Mouse (Mus musculus) kidney, postnatal 25 days (tissue): Measurements from ENCODE around the gene Rnf216.

Experiments used
- DNase-seq, 2 experiments: peaks; one replicate each; pipeline ENCODE4 v3.0.0; 2021; ENCODE audit warnings: mixed read lengths in 2 of 2

The Rnf216 gene

DNA sequence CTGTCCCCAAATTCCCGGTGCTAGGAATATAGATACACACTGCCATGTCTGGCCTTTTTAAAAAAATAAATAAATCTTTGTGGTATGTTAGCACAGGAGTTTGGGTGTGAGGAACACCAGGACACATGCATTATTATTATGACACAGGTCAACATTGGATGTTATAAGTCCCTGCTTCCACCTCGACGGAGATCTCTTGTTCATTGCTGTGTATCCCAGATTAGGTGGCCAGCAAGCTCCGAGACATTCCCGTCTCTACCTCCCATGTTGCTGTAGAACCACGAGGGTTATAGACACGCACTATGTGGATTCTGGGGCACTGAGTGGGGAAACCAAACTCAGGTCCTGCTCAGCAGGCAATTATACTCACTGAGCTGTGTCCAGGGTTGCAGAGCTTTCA, 17.5 kb downstream of the Rnf216 start:
- DNase-seq: no peak

DNA sequence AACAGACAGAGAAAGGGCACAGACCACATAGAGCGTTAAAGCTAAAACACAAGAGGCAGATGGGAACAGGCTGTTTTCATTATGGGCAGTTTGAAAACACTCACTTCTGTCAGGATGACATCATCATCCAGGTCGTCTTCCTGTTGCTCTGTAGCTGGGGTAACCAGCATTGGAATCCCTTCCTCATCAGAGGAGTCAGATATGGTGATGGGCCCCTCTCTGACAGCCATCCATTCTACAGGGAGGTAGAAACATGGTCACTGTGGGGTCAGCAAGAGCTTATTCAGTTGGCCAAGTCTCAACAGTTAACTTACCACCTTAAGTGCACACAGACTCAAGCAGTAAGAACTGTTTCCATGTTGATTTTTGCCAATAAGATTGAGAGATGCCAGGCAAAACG, 19.9 kb downstream of the Rnf216 start:
- no peak for DNase-seq

DNA sequence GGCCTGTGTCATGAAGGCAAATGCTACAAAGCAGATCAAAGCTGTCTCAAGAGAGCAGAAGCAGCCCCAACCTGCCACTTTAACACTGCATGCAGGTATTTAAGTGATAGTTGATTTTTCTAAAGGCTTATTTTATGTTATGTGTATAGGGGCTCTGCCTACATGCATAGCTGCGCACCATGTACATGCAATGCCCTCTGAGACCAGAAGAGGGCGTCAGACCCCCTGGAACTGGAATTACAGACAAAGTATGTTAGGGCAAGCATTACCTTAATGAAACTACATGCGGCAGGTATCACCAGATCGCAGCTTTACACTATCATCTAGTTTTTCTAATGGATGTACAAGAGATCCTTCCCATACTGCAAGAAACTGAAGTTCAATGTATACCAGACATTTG, 27.9 kb downstream of the Rnf216 start:
- DNase-seq: peak in 1 of 2 experiments; percentile 47

DNA sequence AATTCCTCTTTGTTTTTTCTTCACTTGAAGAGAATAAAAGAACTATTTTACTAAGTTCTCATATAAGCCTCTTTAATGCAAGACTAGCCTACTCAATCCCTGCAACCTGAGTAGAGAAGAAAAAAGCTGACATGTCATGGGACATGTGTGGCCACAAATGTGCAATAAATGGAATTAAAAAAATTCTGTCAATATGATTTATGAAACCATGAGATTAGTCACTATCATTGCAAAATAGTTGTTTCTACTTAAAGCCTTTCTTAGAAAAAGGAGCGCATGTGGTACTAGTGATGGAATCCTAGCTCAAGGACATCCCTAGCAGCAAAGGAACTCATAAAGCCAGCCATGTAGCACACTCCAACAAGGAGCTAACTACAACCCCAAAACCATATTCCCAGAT, 33.0 kb downstream of the Rnf216 start:
- no peak for DNase-seq

DNA sequence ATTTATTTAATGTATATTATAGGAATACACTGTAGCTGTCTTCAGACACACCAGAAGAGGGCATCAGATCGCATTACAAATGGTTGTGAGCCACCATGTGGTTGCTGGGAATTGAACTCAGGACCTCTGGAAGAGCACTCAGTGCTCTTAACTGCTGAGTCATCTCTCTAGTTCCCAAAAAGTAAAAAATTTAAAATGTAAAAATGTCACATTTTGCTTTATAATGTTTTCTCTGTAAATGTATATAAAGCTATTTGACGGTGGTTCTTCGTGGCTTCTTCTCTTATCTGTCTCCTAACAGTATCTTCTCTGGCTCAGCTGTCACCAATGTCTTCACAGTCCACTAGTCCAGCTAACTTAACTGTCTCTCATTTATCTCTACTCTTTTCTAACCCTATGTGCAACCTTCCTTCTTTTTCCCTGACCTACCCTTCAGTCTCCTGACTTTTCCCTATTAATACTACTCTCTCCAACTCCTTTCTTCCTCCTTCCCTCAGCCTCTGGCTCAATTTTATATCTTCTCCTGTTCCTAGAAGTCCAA, 36.1 kb downstream of the Rnf216 start:
- DNase-seq: no peak

DNA sequence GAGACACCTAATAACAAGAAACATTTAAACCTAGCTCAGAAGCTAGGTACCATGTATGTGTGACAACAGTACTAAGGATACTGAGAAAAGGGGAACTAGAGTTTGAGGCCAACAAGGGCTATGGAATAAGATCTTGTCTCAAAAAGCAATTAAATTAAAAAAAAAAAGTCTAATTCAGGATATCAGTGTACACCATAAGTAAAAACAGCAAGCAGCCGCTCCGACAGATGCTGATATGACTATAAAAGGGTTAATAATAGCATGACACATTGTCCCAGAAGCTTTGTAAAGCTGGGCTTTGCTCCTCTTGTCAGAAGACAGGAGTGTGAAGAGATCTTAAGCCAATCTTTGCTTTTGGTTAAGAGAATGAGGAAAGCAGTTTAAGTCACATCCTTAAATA, 36.8 kb downstream of the Rnf216 start:
- DNase-seq: no peak

DNA sequence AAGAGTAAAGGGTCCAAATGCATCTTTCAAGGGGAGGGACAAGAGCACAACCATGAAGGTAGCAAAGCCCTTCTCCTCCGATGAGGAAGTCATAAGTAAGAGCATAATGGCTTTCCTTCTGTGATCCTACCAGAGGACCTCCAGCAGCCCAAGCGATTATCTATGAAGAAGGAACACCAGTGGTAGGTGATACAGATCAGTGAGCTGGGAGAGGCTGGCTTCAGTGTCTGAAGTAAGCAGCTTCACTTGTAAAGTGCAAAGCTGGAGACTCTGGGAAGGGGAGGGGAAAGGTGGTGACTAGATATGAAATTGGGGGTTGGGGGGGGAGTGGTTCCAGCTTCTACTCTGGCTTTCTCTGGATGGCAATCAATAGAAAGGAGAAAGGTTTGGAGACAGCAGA, 43.7 kb downstream of the Rnf216 start:
- DNase-seq: no peak

DNA sequence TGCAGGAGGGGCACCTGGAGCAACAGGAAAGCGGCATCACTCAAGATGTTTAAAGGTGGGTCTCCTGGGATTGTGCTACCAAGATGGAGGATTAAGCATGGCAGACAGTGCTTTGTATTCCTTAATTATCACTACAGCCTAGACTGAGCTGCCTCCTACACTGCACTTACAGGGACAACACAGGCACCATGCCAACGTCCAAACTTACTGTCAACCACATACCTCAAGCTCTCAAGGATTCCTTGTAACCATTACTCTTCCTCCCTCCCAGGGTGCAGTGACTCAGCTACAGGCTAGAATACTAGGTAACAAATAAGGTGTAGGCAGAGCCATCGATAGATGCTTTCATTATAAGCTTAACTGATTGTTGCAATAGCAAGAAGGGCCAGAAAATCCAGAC, 44.4 kb downstream of the Rnf216 start:
- no peak for DNase-seq

DNA sequence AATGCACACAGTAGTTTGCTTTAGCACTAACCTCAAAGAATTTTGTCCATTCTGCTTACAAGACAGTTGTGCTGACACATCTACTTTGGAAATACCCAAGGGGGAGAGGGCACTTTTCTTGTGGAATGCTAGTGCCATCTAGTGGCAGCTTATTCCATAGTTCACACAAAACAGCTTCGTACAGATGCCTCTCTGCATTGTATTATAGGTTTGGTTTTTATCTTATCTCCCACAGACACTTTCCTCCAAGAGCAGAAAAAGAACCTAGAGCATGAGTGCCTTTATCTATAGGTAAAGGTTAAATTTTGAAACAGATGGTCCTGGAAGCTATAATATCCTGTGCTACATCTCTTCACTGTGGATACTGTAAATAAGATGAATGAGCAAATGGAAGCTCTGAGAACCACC, 46.2 kb downstream of the Rnf216 start:
- peak in 1 of 2 experiments; percentile 75 for DNase-seq

DNA sequence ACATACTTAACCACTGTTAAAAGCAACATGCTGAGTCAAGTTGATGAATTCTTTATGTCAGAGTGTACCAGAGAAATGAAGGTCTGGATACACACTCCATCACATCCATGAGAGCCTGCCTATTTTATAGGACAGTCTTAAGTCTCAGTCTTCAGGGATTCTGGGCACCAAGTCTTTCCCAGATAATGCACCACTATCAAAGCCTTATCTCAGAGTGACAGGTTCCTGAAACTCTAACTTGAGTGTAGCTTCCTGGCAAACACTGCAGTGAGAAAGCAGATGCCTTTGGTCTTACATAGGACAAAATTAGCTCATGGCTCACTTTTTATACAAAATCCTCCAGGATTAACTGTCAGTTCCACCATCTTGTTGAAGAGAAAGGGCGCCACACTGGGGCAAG, 46.7 kb downstream of the Rnf216 start:
- no peak for DNase-seq

DNA sequence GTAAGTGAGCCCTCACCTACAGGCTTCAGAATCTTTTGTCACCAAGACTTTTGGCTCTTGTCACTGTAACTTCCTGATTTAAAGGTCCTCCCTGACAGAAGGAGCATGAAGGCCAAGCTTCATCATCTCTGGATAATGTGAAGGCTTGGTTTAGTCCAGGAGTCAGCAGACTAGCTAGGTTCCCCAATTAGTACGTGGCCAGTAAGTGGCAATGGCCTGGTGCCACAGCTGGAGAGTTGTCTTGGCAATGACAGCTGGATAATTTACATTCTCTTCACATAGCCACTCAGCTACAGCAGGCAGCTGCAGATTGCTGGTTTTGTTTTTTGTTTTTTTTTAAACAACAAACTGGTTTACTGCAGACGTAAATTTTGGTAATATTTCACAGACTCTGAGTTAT, 47.6 kb downstream of the Rnf216 start:
- no peak for DNase-seq

DNA sequence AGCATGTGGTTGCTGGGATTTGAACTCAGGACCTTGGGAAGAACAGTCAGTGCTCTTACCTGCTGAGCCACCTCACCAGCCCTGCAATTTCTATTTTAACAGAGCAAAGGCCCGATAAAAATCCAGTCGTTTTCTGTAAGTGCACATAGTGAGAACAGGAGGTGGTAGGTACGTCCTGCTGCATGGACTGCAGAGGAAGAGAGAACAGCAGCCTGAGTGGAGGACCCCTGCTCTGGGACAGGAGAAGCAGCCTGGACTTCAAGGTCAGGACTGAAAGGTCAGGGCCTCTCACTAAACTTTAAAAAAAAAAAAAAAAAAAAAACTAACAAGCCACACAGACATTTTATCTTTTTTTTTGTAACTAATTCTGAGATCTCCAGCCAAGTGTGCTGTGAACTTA, 50.5 kb downstream of the Rnf216 start:
- no peak for DNase-seq

DNA sequence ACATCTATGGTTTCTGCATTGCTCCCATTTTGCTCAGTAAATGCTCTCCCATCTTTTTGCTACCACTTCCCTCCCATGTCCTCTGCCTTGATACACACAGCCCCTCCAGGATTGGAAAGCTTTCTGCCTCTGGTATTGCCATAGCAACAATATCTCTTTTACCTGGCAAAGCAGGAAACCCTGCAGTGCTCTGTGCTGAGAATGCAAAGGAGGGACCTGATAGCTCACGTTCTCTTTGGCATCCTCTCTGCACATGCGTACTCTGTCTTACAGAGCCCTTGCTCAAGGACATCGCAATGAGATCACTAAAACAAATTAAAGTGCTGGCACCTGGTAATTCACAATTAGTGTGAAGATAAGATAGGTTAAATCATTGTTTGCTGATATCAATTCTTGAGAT, 51.3 kb downstream of the Rnf216 start:
- no peak for DNase-seq

DNA sequence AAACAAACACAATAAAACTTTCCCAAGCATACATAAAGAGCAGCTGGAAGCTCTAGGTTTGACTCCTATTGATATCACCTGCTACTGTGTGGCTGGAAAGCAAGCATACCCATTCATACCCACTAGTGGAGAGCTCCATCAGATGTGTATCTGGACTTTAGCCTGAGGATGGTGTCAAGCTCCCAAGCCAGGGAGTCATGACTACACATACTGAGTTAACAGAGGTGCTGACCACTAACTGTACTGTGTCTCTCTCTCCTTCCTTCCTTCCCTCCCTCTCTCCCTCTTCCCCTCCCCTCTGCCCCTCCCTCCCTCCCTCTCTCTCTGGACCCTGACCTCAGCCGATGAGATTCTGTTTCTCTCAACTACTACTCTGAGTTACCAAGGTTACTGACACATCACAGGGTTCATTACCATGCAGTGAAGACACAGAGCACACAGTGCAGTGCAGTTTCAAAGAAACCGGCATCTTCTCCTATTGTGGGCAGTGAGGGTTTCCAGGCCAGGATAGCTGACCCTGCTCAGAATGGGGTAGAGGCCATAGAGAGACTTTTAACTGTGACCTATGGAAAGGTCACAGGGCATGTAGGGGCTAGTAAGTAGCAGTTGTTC, 51.9 kb downstream of the Rnf216 start:
- no peak for DNase-seq

DNA sequence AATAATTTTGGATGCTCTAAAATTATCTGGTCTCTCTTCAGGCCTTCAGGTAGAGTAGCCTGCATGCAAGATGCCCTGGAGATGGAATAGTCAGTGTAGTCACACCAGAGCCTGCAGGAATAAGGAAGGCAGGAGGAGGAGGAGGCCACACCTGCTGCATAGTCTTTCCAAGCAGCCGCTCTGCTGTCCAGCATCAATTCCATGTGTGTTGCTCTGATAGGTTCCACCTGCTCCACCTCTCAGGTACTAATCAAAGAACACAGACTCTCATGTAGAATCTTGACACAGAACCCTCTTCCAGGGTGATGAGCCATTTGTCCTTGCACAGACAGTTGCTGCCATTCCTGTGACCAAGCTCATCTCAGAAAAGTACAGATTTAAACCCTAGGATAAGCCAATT, 52.8 kb downstream of the Rnf216 start:
- no peak for DNase-seq

DNA sequence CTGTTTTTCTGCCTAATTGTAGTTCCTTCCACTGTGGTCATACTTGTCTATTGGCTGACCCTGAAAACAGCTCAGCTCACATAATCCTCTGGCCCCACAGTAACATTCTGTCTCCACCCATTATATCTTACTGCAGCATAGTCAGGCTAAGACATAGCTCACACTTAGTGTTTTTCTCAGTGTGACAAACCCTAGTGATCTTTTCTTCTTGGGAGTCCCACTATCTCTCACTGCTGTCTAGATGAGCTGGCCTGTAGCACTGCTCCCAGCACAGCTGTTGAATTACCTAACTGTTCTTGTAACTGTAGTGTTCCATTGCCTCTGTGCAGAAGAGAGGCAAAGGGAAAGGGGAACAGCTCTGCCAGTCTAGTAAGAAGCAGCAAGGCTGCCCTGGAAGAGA, 53.6 kb downstream of the Rnf216 start:
- no peak for DNase-seq

DNA sequence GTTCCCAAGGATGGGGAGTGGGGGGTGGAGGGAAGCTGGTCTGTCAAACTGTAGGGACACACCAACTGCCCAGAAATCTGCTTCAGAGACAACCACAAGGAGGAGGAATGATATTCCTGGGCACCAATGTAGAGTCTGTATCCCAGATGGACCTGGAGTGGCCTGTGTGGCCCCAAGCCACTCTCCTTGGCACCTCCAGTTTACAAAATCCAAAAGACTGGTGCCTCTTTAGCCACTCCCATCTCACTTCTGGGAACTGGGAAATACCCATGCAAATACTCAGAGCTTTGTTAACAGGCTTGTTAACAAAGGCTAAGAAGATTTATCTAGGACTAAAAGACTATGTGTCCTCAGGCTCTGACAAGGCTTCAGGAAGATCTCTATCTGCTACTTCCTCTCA, 54.1 kb downstream of the Rnf216 start:
- DNase-seq: no peak

DNA sequence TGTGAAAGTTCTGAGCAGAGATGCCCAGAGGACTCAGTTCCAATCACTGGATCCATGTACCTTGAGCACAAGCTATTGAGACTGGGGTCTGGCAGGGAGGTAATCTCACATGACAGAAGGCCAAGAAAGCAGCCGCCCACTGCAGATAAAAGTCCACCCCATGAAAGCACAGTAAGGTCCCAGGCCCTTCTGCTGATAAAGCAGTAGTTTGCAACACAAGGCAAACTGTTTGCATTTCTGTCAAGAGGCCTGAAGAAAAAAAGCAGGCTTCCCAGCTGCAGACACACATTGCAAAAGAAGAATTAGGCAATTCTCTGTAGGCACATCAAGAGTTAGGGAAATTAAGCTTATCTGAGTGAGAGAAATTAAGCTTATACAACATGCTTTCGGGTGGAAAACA, 54.6 kb downstream of the Rnf216 start:
- DNase-seq: no peak

DNA sequence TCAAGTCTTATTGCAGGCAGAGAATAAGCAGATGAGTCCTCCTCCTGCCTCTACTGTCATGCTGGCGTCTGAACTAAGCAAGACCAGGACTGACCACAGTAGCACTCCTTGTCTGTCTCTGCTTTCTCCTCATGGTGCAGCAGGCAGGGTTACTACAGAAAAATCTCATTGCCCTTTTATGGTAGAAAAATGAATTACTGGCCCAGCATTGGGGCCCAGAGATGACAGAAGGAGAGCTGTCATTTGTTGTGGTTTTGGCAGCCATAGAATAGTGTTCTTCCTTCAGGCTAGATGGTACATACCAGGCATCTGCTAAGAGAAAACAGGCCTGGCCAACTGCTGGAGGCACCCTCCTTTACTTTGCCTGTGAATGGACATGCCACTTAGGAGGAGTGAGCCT, 55.0 kb downstream of the Rnf216 start:
- no peak for DNase-seq

DNA sequence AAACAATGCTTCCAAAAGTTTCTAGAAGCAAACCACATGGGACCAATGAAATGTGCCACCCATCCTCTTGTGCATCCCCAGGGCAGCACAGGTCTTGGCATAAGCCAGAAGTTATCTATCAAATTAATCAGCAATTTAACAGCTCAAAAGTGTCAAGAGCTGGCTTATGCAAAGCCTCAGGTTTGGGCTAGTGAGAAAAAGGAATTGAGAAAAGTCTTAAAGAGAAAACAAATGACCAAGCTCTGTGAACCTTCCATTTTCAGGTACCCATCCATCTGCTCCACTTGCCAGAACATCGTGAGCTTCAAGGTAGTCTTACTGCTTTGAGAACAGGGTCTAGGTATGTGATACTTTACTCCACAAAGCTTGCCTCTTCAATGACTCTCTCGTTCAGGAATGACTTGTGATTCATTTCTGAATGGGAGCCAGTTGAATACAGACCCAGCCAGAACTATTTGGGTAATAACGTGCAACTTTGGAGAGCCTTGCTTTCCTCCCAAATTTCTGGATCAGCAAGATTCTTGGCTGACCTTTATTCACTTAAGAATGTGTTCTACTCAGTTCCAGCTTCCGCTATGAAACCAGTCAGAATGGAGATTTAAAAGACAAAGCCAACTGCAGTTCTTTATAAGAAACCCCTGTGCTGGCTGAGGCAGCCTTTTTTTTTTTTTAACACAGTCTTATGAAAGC, 56.5 kb downstream of the Rnf216 start:
- peak in 1 of 2 experiments; percentile 42 for DNase-seq

DNA sequence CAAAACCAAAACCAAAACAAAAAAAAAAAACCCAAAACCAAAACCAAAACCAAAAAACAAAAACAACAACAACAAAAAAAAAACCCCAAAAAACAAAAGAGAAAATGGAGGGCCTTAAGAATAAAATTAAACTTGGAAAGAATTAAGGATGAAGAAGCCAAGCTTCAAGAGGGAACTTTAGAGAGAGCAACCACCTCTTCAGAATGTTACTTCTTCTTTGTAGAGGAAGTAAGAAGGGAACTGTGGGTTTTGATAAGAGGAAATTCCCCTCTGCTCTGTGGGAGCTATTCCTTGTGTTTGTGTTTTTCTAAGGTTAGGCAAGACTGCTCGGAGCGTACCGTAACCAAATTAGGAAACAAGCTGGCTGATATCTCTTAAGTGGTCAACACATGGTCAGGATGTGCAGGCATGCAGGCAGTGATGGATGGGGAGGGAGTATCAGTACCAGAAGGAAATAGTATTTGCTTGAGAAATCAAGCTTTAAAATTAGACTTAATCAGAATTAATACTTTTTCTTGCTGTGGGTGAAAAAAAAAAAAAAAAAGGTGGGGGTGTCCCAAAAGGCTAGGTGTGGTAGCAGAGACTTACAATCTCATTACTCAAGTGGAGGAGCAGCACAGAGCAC, 57.2 kb downstream of the Rnf216 start:
- peak; percentile 34 to 59 for DNase-seq

DNA sequence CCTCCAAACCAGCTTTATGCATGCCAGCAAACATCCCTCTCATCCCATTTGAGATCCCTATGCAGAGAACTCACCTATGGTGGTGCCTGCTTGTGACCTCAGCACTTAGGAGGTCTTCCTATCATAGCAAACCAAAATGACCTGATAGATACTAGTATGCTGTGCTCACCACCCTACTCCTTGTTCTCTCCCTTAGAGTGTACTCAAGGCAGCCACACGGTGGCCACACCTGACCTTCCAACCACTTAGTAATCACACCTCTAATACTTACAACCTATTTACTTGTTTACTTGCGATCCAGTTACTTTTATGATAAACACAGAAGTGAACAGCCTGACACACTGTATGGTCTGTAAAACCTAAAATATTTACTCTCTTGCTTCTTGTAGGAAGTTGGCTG, 58.1 kb downstream of the Rnf216 start:
- no peak for DNase-seq

DNA sequence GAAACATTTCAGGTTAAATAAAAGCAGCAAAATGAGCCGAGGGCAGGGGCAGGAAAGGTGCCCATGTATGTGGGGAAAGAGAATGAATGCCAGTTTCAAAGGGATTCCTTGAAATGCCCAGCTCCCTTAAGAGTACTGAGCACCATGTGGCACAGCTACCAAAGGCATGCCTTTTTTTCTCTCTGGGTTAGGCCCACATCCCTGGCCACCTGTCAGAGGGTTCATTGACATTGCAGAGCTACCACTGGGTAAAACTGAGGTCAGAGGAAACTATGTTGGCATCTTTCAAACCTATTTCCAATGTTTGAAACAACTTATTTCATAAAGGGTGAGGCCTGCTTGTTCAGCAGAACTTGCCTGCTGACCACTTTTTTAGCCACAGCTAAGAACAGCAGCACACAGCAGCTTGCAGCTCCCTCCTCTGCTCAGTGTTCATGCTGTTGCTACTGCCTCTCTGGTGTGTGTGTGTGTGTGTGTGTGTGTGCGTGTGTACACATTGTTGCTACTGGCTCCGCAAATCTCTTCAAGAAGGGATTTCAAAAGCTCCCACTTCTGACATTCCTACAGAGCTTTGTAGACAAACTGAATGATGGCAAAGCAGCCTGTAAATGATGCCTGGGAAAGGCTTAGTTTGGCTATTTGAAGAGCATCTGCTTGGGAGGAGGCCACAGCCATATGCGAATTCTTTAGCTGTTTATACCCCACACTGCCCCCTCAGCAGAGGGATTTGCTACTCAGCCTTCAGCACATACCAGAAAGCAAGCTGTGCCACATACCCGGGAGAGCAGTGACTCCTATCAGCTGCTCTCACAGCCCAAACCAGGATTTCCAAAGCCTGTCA, 59.4 kb downstream of the Rnf216 start:
- no peak for DNase-seq
